Mouse (Mus musculus) cerebellum, postnatal 10 days (tissue): ENCODE measurements around the gene Pabpc1l.
"Not testable (repeated sequence)": the region's sequence is repeated elsewhere in the genome, so short reads cannot be mapped to it uniquely, and the experiment has no call there.

Experiments
- DNase-seq, 2 experiments: peaks; one replicate each; pipeline ENCODE4 v3.0.0; 2021; ENCODE audit warnings: mixed read lengths in 2 of 2

The Pabpc1l gene

GRCm38 (mm10) chr2:164038407-164039028 is 13.3 kb downstream of the Pabpc1l start:
- DNase-seq = no peak

GRCm38 (mm10) chr2:164040949-164041348 is 15.7 kb downstream of the Pabpc1l start:
- DNase-seq = no peak

DNA sequence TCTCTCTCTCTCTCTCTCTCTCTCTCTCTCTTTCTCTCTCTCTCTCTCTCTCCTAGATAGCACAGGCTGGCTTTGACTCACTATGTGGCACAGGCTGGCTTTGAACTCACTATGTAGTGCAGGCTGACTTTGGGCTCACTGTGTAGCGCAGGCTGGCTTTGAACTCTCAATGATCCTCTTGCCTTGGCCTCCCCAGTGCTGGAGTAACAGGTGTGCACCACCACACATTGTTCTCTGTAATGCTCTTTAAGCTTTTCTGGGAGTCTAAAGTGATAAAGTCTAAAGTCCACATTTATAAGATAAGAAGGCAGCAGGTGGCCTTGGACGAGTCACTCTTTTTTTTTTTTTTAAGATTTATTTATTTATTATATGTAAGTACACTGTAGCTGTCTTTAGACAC is 16.3 kb downstream of the Pabpc1l start:
- DNase-seq = no peak

- peak; percentile 50 to 58 for DNase-seq
Measured at GRCm38 (mm10) chr2:164047197-164047690, 22.0 kb downstream of the Pabpc1l start.

DNA sequence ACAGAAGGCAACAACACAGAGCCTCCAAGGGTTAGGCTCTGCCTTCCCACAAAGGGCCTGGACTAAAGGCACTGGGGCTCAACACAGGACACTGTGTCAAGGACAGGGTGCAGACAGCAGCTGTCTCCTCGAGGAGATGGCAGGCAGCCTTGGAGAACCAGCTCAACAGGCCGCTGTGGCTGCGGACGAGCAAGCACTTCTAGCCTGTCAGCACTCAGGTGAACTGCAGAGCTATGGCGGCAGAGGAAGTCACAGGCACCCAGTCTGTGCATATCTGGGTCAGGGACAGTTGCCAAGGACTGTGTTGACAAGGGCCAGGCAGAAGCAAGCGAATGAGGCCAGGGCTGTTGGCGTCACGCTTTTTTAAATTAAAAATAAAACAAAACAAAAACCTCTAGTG is 28.5 kb downstream of the Pabpc1l start:
- DNase-seq = peak; percentile 59 to 73

GRCm38 (mm10) chr2:164054671-164055070 is 29.4 kb downstream of the Pabpc1l start:
- DNase-seq = no peak

GRCm38 (mm10) chr2:164059634-164060235 is 34.5 kb downstream of the Pabpc1l start:
- DNase-seq = no peak

- DNase-seq = no peak
Measured at GRCm38 (mm10) chr2:164070142-164070764, 45.0 kb downstream of the Pabpc1l start, which contains the start of gene Stk4. Gene Stk4, plus strand, starts transcription at chr2:164070322.

GRCm38 (mm10) chr2:164070765-164071436 is 45.7 kb downstream of the Pabpc1l start, which contains the start of gene Tomm34:
Gene Tomm34, minus strand, starts transcription at chr2:164071169.
- peak; percentile 96 to 99 for DNase-seq

- not testable (repeated sequence) for DNase-seq
Measured at GRCm38 (mm10) chr2:164071437-164071820, 46.2 kb downstream of the Pabpc1l start.

- DNase-seq = no peak
Measured at GRCm38 (mm10) chr2:164072109-164072508, 46.9 kb downstream of the Pabpc1l start.

GRCm38 (mm10) chr2:164073120-164073519 is 47.9 kb downstream of the Pabpc1l start:
- DNase-seq = peak in 1 of 2 experiments; percentile 15

DNA sequence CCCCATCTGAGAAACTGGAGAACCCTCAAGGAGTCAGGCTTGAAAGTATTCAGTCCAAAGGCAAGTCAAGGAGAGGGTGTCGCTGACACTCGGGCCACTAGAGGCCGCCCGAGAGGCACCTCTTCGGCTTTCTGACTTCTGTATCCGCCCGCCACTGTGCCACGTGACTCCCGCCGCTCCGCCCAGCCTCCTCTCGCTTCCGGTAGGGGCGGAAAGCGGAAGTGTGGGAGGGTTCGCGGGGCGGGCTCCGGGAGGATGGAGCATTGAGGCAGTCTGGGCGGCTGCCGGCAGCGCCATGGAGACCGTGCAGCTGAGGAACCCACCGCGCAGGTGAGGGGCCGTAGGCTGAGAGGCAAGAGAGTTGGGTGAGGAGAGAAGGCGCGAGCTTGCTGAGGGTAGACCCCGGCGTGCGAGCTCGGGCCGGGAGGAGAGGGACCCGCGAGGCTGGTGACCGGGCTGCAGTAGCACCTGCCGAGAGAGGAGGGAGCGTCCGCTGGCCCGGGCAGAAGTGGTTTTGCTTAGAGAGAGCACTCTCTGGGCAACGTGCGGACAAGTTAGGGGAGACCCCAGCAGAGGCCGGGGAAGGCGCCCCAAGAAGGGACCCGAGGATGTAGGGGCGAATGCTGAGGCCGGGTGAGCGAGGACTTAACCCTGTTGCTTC is 48.8 kb downstream of the Pabpc1l start:
- DNase-seq = peak; percentile 99

DNA sequence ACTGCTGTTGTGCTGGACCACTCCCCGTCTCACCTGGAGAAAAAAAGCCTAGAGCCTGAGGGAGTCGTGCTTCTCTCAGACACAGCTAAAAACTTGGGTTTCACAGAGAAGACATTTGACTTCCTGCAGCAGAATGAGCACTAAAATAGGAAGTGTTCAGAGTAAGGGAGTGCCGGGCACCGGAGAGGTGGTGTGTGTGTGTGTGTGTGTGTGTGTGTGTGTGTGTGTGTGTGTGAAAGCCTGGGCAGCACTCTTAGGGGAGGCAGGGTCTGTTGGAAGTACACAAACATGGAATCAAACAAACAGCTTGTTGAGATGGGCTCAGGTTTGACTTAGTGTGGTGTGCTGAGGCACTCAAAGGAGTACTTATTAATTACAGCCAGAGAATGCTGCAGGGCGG is 49.8 kb downstream of the Pabpc1l start:
- no peak for DNase-seq

GRCm38 (mm10) chr2:164076874-164077425 is 51.7 kb downstream of the Pabpc1l start:
- DNase-seq = no peak

DNA sequence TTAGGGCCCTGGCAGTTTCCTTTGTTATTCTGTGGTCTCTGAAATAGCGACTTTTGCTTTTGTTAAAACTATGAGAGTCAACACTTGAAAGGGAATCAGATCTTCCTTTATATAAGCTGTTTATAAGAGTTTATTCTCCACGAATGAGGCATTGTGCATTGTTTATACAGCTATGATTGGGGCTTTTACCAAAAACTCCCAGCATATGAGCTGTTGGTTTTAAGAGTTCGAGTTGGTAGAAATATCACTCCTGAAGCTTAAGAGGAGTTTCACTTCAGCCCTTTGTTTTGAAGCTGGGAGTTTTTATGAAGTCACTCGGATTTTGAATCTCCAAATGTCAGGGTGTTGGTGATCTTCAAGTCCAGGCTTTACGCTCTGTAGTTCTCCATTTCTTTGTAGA is 52.6 kb downstream of the Pabpc1l start:
- no peak for DNase-seq

- DNase-seq = no peak
Measured at GRCm38 (mm10) chr2:164079488-164079887, 54.2 kb downstream of the Pabpc1l start.

- no peak for DNase-seq
Measured at GRCm38 (mm10) chr2:164081577-164081976, 56.3 kb downstream of the Pabpc1l start.

DNA sequence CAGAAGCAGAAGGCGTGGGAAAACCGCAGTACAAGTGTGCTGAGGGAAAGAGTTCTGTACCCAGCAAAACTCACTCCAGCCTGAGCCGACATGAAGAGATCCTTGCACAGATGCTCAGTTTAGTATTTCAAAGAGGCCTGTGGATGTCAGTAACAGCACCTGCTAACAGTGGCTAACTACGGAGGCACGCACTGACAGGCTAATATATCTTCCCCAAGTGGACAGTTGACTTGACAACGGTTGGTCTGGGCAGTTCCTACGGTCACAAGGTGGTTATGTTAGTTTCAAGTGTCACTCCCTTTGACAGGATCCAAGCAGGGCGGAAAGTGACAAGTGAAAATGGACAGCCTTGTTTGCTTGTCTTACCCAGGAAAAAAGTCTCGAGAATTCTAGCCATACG is 56.9 kb downstream of the Pabpc1l start:
- DNase-seq = no peak

GRCm38 (mm10) chr2:164083609-164084341 is 58.5 kb downstream of the Pabpc1l start:
- DNase-seq = no peak

DNA sequence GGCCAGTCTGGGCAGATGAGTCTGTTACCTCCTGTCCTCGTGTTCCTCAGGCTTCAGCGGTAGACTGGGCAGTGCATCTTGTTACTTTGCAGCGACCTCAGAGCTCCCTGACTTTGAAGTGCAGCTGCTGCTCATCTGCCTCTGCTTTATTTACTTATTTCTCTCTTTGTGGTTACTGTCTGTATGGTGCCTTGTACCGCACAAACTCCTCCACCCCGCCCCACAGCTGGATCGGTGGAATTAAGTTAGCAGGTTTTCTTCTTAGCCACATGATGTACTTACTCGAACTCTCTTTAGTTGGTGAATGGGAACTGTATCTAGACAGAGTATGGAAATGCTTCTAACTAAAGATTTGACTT is 59.1 kb downstream of the Pabpc1l start:
- no peak for DNase-seq
